ENCODE assay signal across 25 mouse cellular contexts in genomic region chr4:129700216-129700615, GRCm38 (mm10). TPM values are rescaled to one million over a fixed set of nuclear protein-coding genes. Genes with fewer than 3 reads are reported as not detected.
DNase-seq lines count a peak whose midpoint lies in the region; ATAC-seq and TF ChIP-seq lines count a peak whose summit lies in the region.
"Had no signal": no experiment of that assay in that cellular context is flagged by ENCODE, and none has a peak within 500 bp of the region (broad histone marks: within the 10 kb centered on the region; RNA-seq: fewer than 3 reads in every experiment).

No protein-coding gene starts in this region.

- peaks cover 9% of the 10 kb centered on the region for H3K36me3 ChIP-seq in midbrain, embryonic 11.5 days (ENCODE audit: control insufficient read depth, insufficient read depth, low read length)
- peaks cover 21% of the 10 kb centered on the region for H3K36me3 ChIP-seq in midbrain, embryonic 13.5 days
- H3K36me3 ChIP-seq in myocyte (ENCODE audit: control insufficient read depth, insufficient read depth) = no peaks in the 10 kb centered on the region

- no peak for ATAC-seq in midbrain, embryonic 11.5 days (ENCODE audit: low FRiP score)
- no peak for ATAC-seq in midbrain, embryonic 13.5 days
- ATAC-seq: activated CD4-positive, CD25-positive, alpha-beta regulatory T cell, adult 4 months; forebrain, embryonic 15.5 days; hindbrain, postnatal 0 days; inflammation-experienced regulatory T-cells, adult 6 months; intestine, embryonic 16.5 days had no signal

- no peaks in the 10 kb centered on the region for H3K9me3 ChIP-seq in midbrain, embryonic 11.5 days (ENCODE audit: control insufficient read depth, low read length)
- H3K9me3 ChIP-seq in midbrain, embryonic 13.5 days = no peaks in the 10 kb centered on the region
- H3K9me3 ChIP-seq: embryonic facial prominence, embryonic 15.5 days; forebrain, embryonic 15.5 days; G1E; hindbrain, embryonic 12.5 days had no signal

- no peak for TF ChIP-seq POLR2A in myocyte (IDR thresholded peaks at IDR 0.05; ENCODE audit: insufficient read length, low read depth)

- no peak overlapping the region for H3ac ChIP-seq in myocyte (ENCODE audit: control insufficient read depth, insufficient read length)

- H3K9ac ChIP-seq in midbrain, embryonic 11.5 days (ENCODE audit: low read length) = no peak overlapping the region
- H3K9ac ChIP-seq in midbrain, embryonic 13.5 days (replicated peaks) = no peak overlapping the region
- H3K9ac ChIP-seq: embryonic facial prominence, embryonic 15.5 days; forebrain, embryonic 15.5 days; hindbrain, embryonic 12.5 days had no signal

- peak; percentile 79 for DNase-seq in heart, adult 11 months
- DNase-seq in heart, adult 9 months (ENCODE audit: low spot score in 2 of 2) = no peak
- peak; percentile 69 for DNase-seq in midbrain, embryonic 11.5 days (ENCODE audit: low spot score, missing footprints)
- DNase-seq in NIH3T3 (ENCODE audit: low read depth) (peak; percentile 40), adipocyte (ENCODE audit: low spot score) (no peak)
- DNase-seq: adrenal gland, postnatal 10 days; B cell, adult 2 months; cerebellum, adult 11 months; cerebellum, adult 2 months; cerebellum, adult 9-11 months; cerebellum, postnatal 25 days; gastrocnemius, postnatal 25 days; heart, adult 2 months had no signal

- no peaks in the 10 kb centered on the region for H3K27me3 ChIP-seq in midbrain, embryonic 11.5 days (ENCODE audit: control insufficient read depth, insufficient read depth, low read length)
- no peaks in the 10 kb centered on the region for H3K27me3 ChIP-seq in midbrain, embryonic 13.5 days
- no peaks in the 10 kb centered on the region for H3K27me3 ChIP-seq in myocyte (ENCODE audit: control insufficient read depth, insufficient read depth, insufficient read length)
- H3K27me3 ChIP-seq: CH12.LX; embryonic facial prominence, embryonic 15.5 days; forebrain, embryonic 15.5 days; hindbrain, embryonic 12.5 days had no signal

- H3K4me2 ChIP-seq in midbrain, embryonic 11.5 days = no peak overlapping the region
- H3K4me2 ChIP-seq in midbrain, embryonic 13.5 days (replicated peaks) = no peak overlapping the region
- no peak overlapping the region for H3K4me2 ChIP-seq in myocyte (ENCODE audit: low read depth)
- H3K4me2 ChIP-seq: embryonic facial prominence, embryonic 15.5 days; forebrain, embryonic 15.5 days; heart, embryonic 11.5 days; hindbrain, embryonic 12.5 days had no signal

- no peak overlapping the region for H3K27ac ChIP-seq in midbrain, embryonic 11.5 days (ENCODE audit: low read depth, low read length)
- H3K27ac ChIP-seq in midbrain, embryonic 13.5 days = no peak overlapping the region
- H3K27ac ChIP-seq: embryonic facial prominence, embryonic 15.5 days; heart, adult 2 months; hindbrain, postnatal 0 days had no signal

- no peaks in the 10 kb centered on the region for H3K79me2 ChIP-seq in myocyte (ENCODE audit: control insufficient read depth, insufficient read depth)

- H3K4me1 ChIP-seq in midbrain, embryonic 11.5 days (ENCODE audit: control insufficient read depth, insufficient read depth, low read length) = peaks cover 24% of the 10 kb centered on the region
- H3K4me1 ChIP-seq in midbrain, embryonic 13.5 days (replicated peaks) = peaks cover 52% of the 10 kb centered on the region

- WGBS in midbrain, embryonic 11.5 days = 100% methylated on average over 1 of the region's 1 CpGs
- 85% methylated on average over 1 of the region's 1 CpGs for WGBS in midbrain, embryonic 13.5 days

- H3K4me3 ChIP-seq in midbrain, embryonic 11.5 days (ENCODE audit: low read depth, low read length) = no peak overlapping the region
- H3K4me3 ChIP-seq in midbrain, embryonic 13.5 days (replicated peaks) = no peak overlapping the region
- H3K4me3 ChIP-seq in myocyte = no peak overlapping the region
- H3K4me3 ChIP-seq: embryonic facial prominence, embryonic 15.5 days; forebrain, embryonic 15.5 days; heart, adult 2 months; hindbrain, embryonic 12.5 days had no signal

TF ChIP-seq in myocyte, 11 proteins besides CTCF, POLR2A, EP300 and RAD21:
- TF ChIP-seq POLR2AphosphoS2 (IDR thresholded peaks at IDR 0.05; ENCODE audit: insufficient read length, low read depth) (peak; percentile 4), CEBPB (IDR thresholded peaks at IDR 0.05; ENCODE audit: insufficient read depth, poor library complexity, severe bottlenecking) (no peak)

RNA-seq across cellular contexts. Expression of gene Tmem39b, which starts 3.6 kb away (rescaled TPM):
- 35.6 and 36.3 TPM in 2 replicates for polyA plus RNA-seq in midbrain, embryonic 11.5 days (2014; fragmentation: Nextera tagmentation; extraction: Ambion mirVana)
- 20.3 and 24.0 TPM in 2 replicates for polyA plus RNA-seq in midbrain, embryonic 13.5 days (2015; fragmentation: Nextera tagmentation; extraction: Ambion mirVana)
- polyA plus RNA-seq in myocyte (2012; fragmentation: generic; extraction: Trizol) = 9.7 TPM

RNA-seq across cellular contexts. Expression of gene Kpna6, which starts 27.6 kb away (rescaled TPM):
- polyA plus RNA-seq in midbrain, embryonic 11.5 days (2014; fragmentation: Nextera tagmentation; extraction: Ambion mirVana) = 13.6 and 14.9 TPM in 2 replicates
- 13.7 and 16.9 TPM in 2 replicates for polyA plus RNA-seq in midbrain, embryonic 13.5 days (2015; fragmentation: Nextera tagmentation; extraction: Ambion mirVana)
- polyA plus RNA-seq in myocyte (2012; fragmentation: generic; extraction: Trizol) = 32.2 TPM

RNA-seq across cellular contexts. Expression of gene Khdrbs1, which starts 41.9 kb away (rescaled TPM):
- polyA plus RNA-seq in midbrain, embryonic 11.5 days (2014; fragmentation: Nextera tagmentation; extraction: Ambion mirVana) = 189 and 190 TPM in 2 replicates
- 180 and 182 TPM in 2 replicates for polyA plus RNA-seq in midbrain, embryonic 13.5 days (2015; fragmentation: Nextera tagmentation; extraction: Ambion mirVana)
- 40.4 TPM for polyA plus RNA-seq in myocyte (2012; fragmentation: generic; extraction: Trizol)

RNA-seq across cellular contexts. Expression of gene Txlna, which starts 59.4 kb away (rescaled TPM):
- 89.6 and 101 TPM in 2 replicates for polyA plus RNA-seq in midbrain, embryonic 11.5 days (2014; fragmentation: Nextera tagmentation; extraction: Ambion mirVana)
- 62.9 and 66.3 TPM in 2 replicates for polyA plus RNA-seq in midbrain, embryonic 13.5 days (2015; fragmentation: Nextera tagmentation; extraction: Ambion mirVana)
- 23.6 TPM for polyA plus RNA-seq in myocyte (2012; fragmentation: generic; extraction: Trizol)

Comparison
In these comparisons a context has a peak if more than half of its experiments do, and no peak if none do; other contexts are left out.
1. DNase-seq: peak in heart, adult 11 months (single experiment), midbrain, embryonic 11.5 days (single experiment) and NIH3T3 (single experiment); none in heart, adult 9 months (0 of 2) and adipocyte (single experiment).